Mouse (Mus musculus) erythroblast, embryonic 14.5 days (primary cell): ENCODE measurements around the gene Glyctk. TPM values are rescaled to one million over a fixed set of nuclear protein-coding genes. Genes with fewer than 3 reads are reported as not detected.
"Not testable (repeated sequence)": the region's sequence is repeated elsewhere in the genome, so short reads cannot be mapped to it uniquely, and the experiment has no call there.

Source experiments
- H3K27me3 ChIP-seq: 2 replicates; pipeline ENCODE4 v1.6.1; 2012; ENCODE audit warnings: inconsistent platforms; ENCODE audit not compliant: control insufficient read depth
- H3K36me3 ChIP-seq: 2 replicates; pipeline ENCODE4 v1.6.1; 2012; ENCODE audit warnings: mild to moderate bottlenecking, inconsistent platforms; ENCODE audit not compliant: control insufficient read depth
- H3K4me1 ChIP-seq: 2 replicates; pipeline ENCODE4 v1.6.1; 2012; ENCODE audit warnings: inconsistent platforms; ENCODE audit not compliant: control insufficient read depth
- H3K4me3 ChIP-seq: replicated peaks from 2 replicates; pipeline ENCODE3; 2012; ENCODE audit warnings: moderate library complexity, mild to moderate bottlenecking, inconsistent platforms
- H3K9me3 ChIP-seq: 2 replicates; pipeline ENCODE4 v1.6.1; 2012; ENCODE audit warnings: low read length, inconsistent platforms, mixed read lengths; ENCODE audit not compliant: control insufficient read depth
- GATA1 ChIP-seq: IDR thresholded peaks from 2 replicates; pipeline ENCODE4 v1.6.1; 2012; ENCODE audit warnings: low read length, inconsistent platforms, mixed read lengths
- TAL1 ChIP-seq: IDR thresholded peaks from 3 replicates; pipeline ENCODE4 v1.6.1; 2012; ENCODE audit warnings: low read length, inconsistent platforms, mixed read lengths
- polyA plus RNA-seq: library from polyadenylated mRNA; stranded (reverse); fragments of >175 nt; gene quantifications from 2 replicates; pipeline ENCODE4 v1.2.3, GENCODE M21; 2012

Glyctk gene
- polyA plus RNA-seq, 1 experiment, result 0.07 TPM

DNA sequence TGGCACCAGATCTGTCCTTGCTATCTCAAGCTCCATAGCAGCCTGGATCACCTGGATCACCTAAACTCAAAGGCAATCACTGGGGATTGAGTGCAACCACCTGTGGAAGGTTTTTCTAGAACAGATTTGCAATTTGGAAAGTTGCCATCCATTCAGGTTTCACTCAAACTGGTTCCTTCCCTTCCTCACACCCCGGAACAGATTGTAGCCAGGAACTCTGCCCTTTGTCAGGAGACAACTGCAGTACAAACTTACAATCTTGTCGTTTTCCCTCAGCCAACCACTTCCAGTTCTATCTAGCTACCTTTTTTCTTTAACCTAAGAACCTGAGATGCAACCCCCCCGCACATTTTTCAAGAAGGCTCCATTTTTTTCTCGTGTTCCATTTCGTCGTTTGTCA is 12.0 kb upstream of the Glyctk start:
- no peak for TF ChIP-seq TAL1
- TF ChIP-seq GATA1, result no peak
- H3K27me3 ChIP-seq, result no peaks in the 10 kb centered on the region; the same call in 1 of the 2 replicates
- no peak overlapping the region for H3K4me3 ChIP-seq
- H3K9me3 ChIP-seq, result no peaks in the 10 kb centered on the region
- H3K4me1 ChIP-seq, result peaks cover 38% of the 10 kb centered on the region
- H3K36me3 ChIP-seq, result peaks cover 15% of the 10 kb centered on the region

DNA sequence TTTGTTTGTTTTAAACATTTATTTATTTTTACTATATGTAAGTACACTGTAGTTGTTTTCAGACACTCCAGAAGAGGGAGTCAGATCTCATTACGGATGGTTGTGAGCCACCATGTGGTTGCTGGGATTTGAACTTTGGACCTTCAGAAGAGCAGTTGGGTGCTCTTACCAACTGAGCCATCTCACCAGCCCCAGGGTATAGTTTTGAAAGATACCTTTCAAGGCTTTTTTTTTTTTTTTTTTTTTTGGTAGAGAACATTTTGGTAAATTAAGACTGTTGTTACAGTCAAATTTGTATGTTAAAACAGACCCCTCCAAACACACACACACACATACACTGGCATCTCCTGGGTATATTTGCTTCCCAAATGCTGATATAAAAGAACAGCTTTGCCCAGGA is 11.1 kb upstream of the Glyctk start:
- not testable (repeated sequence) for H3K27me3 ChIP-seq, H3K36me3 ChIP-seq, H3K4me3 ChIP-seq, H3K9me3 ChIP-seq
- H3K4me1 ChIP-seq, result peaks cover 32% of the 10 kb centered on the region

DNA sequence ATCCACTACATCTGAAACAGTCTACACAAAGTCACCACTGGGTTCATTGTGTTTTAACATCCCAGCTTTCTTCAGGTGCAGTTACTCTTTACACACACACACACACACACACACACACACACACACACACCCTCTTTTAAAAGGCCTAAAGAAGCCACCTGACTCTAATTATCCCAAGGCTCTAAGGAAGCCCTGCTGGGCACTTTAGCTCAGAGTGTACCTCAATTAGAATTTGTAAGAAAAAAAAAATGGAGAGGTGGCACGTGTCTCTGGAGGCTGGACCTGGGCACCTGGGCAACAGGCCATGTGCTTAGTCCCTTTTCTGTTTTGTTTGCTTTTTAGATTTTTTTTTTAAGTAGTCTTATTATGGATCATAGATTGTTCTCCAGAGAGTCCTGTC is 9.8 kb upstream of the Glyctk start:
- Histone ChIP-seq H3K4me1 (peaks cover 21% of the 10 kb centered on the region), H3K36me3 (no peaks in the 10 kb centered on the region), H3K27me3 (peaks cover 4% of the 10 kb centered on the region), H3K9me3 (no peaks in the 10 kb centered on the region), H3K4me3 (no peak overlapping the region)
- TF ChIP-seq TAL1 (no peak), GATA1 (no peak)

DNA sequence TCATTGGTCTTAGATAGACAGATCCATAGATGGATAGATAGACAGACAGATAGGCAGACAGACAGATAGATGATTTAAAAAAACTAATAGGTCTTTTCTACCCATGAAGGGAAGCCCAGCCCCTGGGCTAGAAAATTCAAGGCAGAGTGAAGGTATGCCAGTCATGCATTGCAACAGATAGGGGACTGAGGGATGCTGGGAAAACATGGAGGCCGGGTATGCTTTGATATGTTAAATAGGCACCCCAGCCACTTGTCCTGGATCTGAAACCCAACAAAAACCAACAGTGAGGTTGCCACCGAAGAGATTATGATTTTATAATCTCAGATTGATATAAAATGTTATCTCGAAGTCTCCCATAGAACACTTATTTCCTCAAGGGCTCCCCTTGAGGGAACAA is 9.3 kb upstream of the Glyctk start:
- Histone ChIP-seq H3K36me3 (no peaks in the 10 kb centered on the region), H3K4me1 (peaks cover 19% of the 10 kb centered on the region), H3K27me3 (peaks cover 4% of the 10 kb centered on the region), H3K9me3 (no peaks in the 10 kb centered on the region), H3K4me3 (no peak overlapping the region)
- TF ChIP-seq TAL1, result no peak
- no peak for TF ChIP-seq GATA1

DNA sequence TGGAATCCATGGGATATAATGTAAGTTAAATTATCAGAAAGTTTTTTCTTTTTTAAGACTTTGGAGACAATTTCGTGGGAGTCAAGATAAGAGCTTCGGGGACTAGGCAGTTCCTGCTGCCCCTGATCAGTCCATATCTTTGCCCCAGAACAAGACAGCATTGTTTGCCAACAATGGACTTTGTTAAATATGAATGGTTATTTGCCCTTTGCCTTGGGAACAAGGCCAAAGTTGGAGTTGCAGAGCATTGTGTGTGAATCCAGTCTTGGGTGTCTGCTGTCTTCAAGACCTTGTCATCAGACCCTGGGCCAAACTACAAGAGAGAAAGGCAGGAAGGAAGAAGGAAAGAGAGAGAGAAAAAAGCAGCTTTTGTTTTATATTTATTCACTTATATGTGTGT is 8.8 kb upstream of the Glyctk start:
- Histone ChIP-seq H3K27me3 (peaks cover 4% of the 10 kb centered on the region), H3K4me1 (peaks cover 18% of the 10 kb centered on the region), H3K9me3 (no peaks in the 10 kb centered on the region), H3K36me3 (no peaks in the 10 kb centered on the region), H3K4me3 (no peak overlapping the region)
- TF ChIP-seq TAL1, result no peak
- no peak for TF ChIP-seq GATA1

DNA sequence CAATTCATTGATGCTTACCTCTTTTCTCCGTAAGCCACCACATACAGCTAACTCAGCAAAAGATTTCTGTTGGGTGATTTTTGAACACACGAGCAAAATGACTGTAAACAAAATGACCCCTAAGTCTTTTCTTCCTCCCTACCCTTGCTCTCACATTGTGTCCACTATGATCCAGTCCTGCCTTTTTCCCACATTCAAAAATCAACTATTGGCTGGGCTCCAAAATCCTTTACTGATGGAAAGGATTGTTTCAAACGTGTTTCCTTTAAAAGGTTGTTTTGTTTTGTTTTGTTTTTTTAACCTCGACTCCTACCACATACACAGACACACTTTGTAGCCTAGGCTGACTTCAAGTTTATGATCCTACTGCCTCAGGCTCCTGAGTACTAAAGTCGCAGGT is 2.5 kb upstream of the Glyctk start:
- no peaks in the 10 kb centered on the region for H3K9me3 ChIP-seq
- peak overlapping the region; percentile 87 for H3K4me3 ChIP-seq
- TF ChIP-seq GATA1 (no peak), TAL1 (no peak)
- peaks cover 4% of the 10 kb centered on the region for H3K27me3 ChIP-seq
- H3K36me3 ChIP-seq, result peaks cover 5% of the 10 kb centered on the region; the same call in 1 of the 2 replicates
- H3K4me1 ChIP-seq, result peaks cover 24% of the 10 kb centered on the region

DNA sequence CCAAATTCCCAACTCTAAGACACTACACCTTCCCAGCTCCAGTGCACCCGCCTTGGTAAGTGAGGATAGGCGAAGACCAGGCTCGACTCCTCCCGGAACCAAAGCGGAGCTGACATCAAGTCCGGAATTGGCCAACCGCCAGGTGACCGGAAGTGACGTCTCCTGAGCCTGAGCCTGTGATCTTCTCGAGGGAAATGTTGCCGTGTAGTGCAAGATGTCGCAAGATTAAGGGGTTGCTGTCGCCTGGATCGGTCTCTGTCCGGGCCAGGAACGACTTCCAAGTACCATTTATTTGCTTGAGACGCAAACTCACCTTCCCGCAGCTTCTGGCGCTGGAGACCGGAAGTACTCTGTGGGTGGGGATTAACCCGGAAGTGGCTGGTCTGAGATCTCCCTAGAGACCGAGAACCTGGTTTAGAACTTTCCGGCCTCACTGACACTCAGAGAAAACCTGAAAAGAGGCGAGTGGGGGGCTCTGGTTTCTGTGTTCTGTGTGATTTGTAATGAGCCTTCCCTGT is 1.9 kb upstream of the Glyctk start:
- H3K27me3 ChIP-seq, result peaks cover 4% of the 10 kb centered on the region
- no peak for TF ChIP-seq GATA1

DNA sequence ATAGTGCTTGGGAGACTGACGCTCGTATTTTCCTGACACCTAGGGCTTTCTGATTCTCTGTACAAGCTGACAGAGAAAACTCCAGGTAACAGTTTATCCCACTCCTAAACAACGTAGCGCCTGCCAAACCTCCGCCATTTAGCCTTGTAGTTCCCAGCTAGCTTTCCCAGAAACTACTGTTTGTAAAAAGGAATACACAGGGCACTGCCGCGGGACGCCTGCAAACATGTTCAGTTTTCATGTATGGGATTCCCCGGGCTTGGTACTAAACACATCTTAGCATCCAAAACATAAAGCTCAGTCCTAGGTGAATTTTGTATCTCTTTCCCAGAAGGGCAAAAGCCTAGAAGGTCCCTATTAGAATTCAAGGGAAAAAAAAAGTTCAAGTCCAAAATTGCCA is 1.3 kb upstream of the Glyctk start:
- H3K4me3 ChIP-seq, result peak overlapping the region; percentile 87
- H3K9me3 ChIP-seq, result no peaks in the 10 kb centered on the region
- H3K4me1 ChIP-seq, result peaks cover 24% of the 10 kb centered on the region
- H3K27me3 ChIP-seq, result peaks cover 4% of the 10 kb centered on the region
- TF ChIP-seq TAL1, result no peak
- TF ChIP-seq GATA1, result no peak
- peaks cover 5% of the 10 kb centered on the region; the same call in 1 of the 2 replicates for H3K36me3 ChIP-seq

More for the DNA sequence above, 1.9 kb upstream of the Glyctk start:
- Histone ChIP-seq H3K4me1 (peaks cover 24% of the 10 kb centered on the region), H3K36me3 (peaks cover 5% of the 10 kb centered on the region; the same call in 1 of the 2 replicates), H3K9me3 (no peaks in the 10 kb centered on the region), H3K4me3 (peak overlapping the region; percentile 87)

DNA sequence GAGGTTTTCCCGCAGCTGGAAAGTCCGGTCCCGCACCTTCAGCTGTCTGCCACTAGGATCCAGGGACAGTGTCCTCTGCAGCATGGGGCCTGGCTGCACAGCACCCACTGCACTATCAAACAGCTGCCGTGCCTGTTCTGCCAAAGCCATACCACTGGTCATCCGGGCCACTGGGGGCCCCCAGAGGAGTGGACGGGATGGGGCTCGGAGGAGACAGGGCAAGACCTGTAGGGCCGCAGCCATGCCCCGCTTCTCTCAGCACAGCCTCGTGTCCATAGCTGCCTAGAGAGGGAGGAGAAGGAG is 364 bp downstream of the Glyctk start:
- Histone ChIP-seq H3K27me3 (no peaks in the 10 kb centered on the region), H3K4me1 (peaks cover 24% of the 10 kb centered on the region), H3K36me3 (peaks cover 5% of the 10 kb centered on the region; the same call in 1 of the 2 replicates), H3K4me3 (peak overlapping the region; percentile 49), H3K9me3 (no peaks in the 10 kb centered on the region)
- no peak for TF ChIP-seq GATA1
- no peak for TF ChIP-seq TAL1

DNA sequence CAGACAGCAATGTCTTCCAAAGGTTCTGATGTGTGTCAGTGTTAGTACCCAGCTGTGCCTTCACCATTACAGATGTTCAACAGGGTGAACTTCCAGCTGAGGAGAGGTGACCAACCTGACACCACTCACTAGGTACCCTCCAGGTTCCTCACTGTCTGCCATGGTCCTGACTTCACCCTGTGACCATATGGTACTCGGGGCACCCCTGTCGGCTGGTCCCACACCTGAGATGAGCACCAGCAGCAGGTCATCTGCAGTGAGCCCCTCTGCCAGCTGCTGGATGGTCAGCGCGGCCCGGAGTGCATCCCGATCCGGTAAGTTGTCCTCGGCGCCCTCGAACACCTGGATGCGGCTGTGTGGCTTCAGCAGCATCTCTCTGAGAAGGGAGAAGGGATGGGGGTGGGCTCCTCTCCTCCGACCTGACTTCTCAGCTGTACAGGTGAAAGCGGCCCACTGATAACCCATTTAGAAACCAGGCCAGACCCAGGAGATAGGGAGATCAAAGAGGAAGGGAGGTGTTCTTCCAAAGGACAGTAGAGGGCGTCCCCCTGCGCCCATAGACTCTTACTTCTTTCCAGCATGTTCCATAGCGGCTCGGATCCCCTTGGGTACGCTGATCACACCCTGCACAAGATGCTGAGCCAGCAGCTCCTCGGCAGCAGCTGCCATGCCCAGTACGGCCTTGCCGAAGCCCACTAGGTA is 866 bp downstream of the Glyctk start:
- peaks cover 24% of the 10 kb centered on the region for H3K4me1 ChIP-seq
- H3K27me3 ChIP-seq, result no peaks in the 10 kb centered on the region
- H3K36me3 ChIP-seq, result peaks cover 5% of the 10 kb centered on the region; the same call in 1 of the 2 replicates
- no peaks in the 10 kb centered on the region for H3K9me3 ChIP-seq
- TF ChIP-seq GATA1 (no peak), TAL1 (no peak)
- peak overlapping the region; percentile 49 for H3K4me3 ChIP-seq
